In genomic region chr17:67473137-67473536, GRCm38 (mm10) we compare ENCODE assay signal across 8 mouse cellular contexts.
A peak's percentile ranks its signal among the peaks of the same experiment; 100 is the strongest.
DNase-seq lines count a peak whose midpoint lies in the region; ATAC-seq and TF ChIP-seq lines count a peak whose summit lies in the region.

No protein-coding gene starts in this region.

- WGBS in heart, postnatal 0 days, result 12% methylated on average over 2 of the region's 2 CpGs

- TF ChIP-seq CTCF in heart, postnatal 0 days (IDR thresholded peaks at IDR 0.05; ENCODE audit: low read depth), result peak; percentile 80
- peak; percentile 48; the same call in 1 of the 2 replicates for TF ChIP-seq CTCF in testis, adult 2 months (IDR thresholded peaks at IDR 0.05; ENCODE audit: control insufficient read depth, insufficient read depth, insufficient replicate concordance, low read depth, low read length)

- TF ChIP-seq EP300 in heart, postnatal 0 days (IDR thresholded peaks at IDR 0.05; ENCODE audit: low read depth), result no peak

- H3K4me2 ChIP-seq in heart, postnatal 0 days (ENCODE audit: low read depth, low read length), result no peak overlapping the region

- no peak overlapping the region for H3K4me3 ChIP-seq in heart, postnatal 0 days (ENCODE audit: low read depth, low read length)
- H3K4me3 ChIP-seq in testis, adult 2 months (ENCODE audit: control insufficient read depth, low read depth, low read length), result no peak overlapping the region

- no peak overlapping the region for H3K27ac ChIP-seq in heart, postnatal 0 days (ENCODE audit: low read depth)
- H3K27ac ChIP-seq in testis, adult 2 months (ENCODE audit: control insufficient read depth, insufficient read depth, low read depth, low read length), result no peak overlapping the region

- TF ChIP-seq POLR2A in testis, adult 2 months (IDR thresholded peaks at IDR 0.05; ENCODE audit: control insufficient read depth, low read depth, low read length), result no peak

- peak; percentile 69 for DNase-seq in Muller cell, postnatal 12 days (ENCODE audit: inconsistent ontology term)
- DNase-seq in adrenal gland, postnatal 10 days, result peak; percentile 84
- DNase-seq in embryo, embryonic 9.5 days (ENCODE audit: extremely low spot score), result peak; percentile 77
- DNase-seq in heart, postnatal 0 days (ENCODE audit: low spot score), result peak; percentile 63
- peak; percentile 31 for DNase-seq in layer of hippocampus, adult 9-11 months
- peak; percentile 91 for DNase-seq in lung, postnatal 36 days

- ATAC-seq in heart, postnatal 0 days (ENCODE audit: insufficient read depth, low read depth), result no peak
- no peak for ATAC-seq in inflammation-experienced regulatory T-cells, adult 6 months

- no peaks in the 10 kb centered on the region for H3K36me3 ChIP-seq in heart, postnatal 0 days (replicated peaks; ENCODE audit: control insufficient read depth, insufficient read depth, low read length)
- no peaks in the 10 kb centered on the region for H3K36me3 ChIP-seq in testis, adult 2 months (ENCODE audit: control insufficient read depth, insufficient read depth, low read length)

- no peaks in the 10 kb centered on the region for H3K27me3 ChIP-seq in heart, postnatal 0 days (ENCODE audit: control insufficient read depth, insufficient read depth, low read length)
- no peaks in the 10 kb centered on the region for H3K27me3 ChIP-seq in testis, adult 2 months (ENCODE audit: control insufficient read depth, insufficient read depth, low read length)

- no peaks in the 10 kb centered on the region for H3K9me3 ChIP-seq in heart, postnatal 0 days (replicated peaks; ENCODE audit: control insufficient read depth, low read length)

- H3K4me1 ChIP-seq in heart, postnatal 0 days (ENCODE audit: control insufficient read depth, insufficient read depth), result no peaks in the 10 kb centered on the region
- no peaks in the 10 kb centered on the region for H3K4me1 ChIP-seq in testis, adult 2 months (ENCODE audit: control insufficient read depth, insufficient read depth, low read length)

- H3K9ac ChIP-seq in heart, postnatal 0 days (replicated peaks; ENCODE audit: low read depth, low read length), result no peak overlapping the region

Comparison
In these comparisons a context has a peak if more than half of its experiments do, and no peak if none do; other contexts are left out.
1. DNase-seq: peak in every context shown above with its lines; median percentile 91 in lung, postnatal 36 days; 84 in adrenal gland, postnatal 10 days; 77 in embryo, embryonic 9.5 days; 69 in Muller cell, postnatal 12 days; 63 in heart, postnatal 0 days; 31 in layer of hippocampus, adult 9-11 months.